Mouse (Mus musculus): Measurements from ENCODE around the gene Ccdc103. TPM values are rescaled to one million over a fixed set of nuclear protein-coding genes. Genes with fewer than 3 reads are reported as not detected.

Ccdc103 gene
- polyA plus RNA-seq, 1 experiment = not detected

DNA sequence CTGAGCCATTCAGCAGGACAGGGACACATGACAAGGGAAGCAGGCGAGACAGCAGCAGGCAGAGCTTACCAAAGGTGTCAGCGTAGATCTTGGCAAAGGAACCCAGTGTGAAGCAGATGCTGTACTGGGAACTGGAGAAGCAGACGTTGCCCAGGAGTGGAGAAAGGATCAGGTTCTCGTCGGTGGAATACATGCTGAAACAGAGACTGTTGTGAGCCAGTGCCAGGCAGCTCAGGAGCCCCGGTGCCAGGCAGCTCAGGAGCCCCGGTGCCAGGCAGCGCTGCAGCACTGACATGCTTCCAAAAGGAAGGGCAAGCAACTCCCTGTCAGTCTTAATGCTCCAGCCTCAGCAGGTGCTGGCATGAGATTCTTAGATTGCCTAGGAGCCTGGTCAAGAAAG lies 21.1 kb upstream of the Ccdc103 start:
- WGBS = 94% methylated on average over 8 of the region's 8 CpGs
- no peak for TF ChIP-seq POLR2A (IDR thresholded peaks at IDR 0.05; ENCODE audit: low read depth, low read length)
- no peak for TF ChIP-seq CTCF (IDR thresholded peaks at IDR 0.05; ENCODE audit: extremely low read depth, insufficient read depth, insufficient read length, insufficient replicate concordance)
- Histone ChIP-seq H3K27ac (ENCODE audit: insufficient read depth, low read length) (no peak overlapping the region), H3K27me3 (ENCODE audit: control insufficient read depth, insufficient read depth, low read length) (no peaks in the 10 kb centered on the region), H3K4me1 (ENCODE audit: control insufficient read depth, insufficient read depth, insufficient read length) (no peaks in the 10 kb centered on the region), H3K4me3 (ENCODE audit: extremely low read depth, insufficient read depth, insufficient read length) (no peak overlapping the region), H3K36me3 (ENCODE audit: control insufficient read depth, insufficient read depth, low read length) (peaks cover 27% of the 10 kb centered on the region)
- no peak for DNase-seq (ENCODE audit: low read depth in 1 of 2, low spot score in 2 of 2)

DNA sequence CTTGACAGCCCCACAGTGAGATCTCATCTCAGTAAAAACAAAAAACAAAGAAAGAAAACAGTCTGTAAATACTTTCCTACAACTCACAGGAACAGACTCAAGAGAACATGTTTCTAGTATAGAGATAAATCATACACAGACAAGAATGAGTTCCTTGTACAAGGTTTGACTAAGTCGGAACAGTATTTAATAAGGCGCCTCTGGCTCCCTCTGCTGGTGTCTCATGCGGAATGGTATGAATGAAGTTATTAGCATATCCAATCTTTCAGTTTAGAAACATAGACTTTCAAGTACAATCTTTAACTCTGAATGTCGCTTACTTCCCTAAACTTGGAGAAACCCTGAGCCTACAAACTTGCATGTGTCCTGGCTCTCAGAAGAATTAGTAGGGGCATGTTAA lies 16.7 kb upstream of the Ccdc103 start:
- TF ChIP-seq CTCF (IDR thresholded peaks at IDR 0.05; ENCODE audit: extremely low read depth, insufficient read depth, insufficient read length, insufficient replicate concordance) (no peak), POLR2A (IDR thresholded peaks at IDR 0.05; ENCODE audit: low read depth, low read length) (no peak)
- no peak overlapping the region for H3K4me3 ChIP-seq (ENCODE audit: extremely low read depth, insufficient read depth, insufficient read length)
- WGBS = 24% methylated on average over 4 of the region's 4 CpGs
- no peaks in the 10 kb centered on the region for H3K27me3 ChIP-seq (ENCODE audit: control insufficient read depth, insufficient read depth, low read length)
- H3K36me3 ChIP-seq (ENCODE audit: control insufficient read depth, insufficient read depth, low read length) = peaks cover 39% of the 10 kb centered on the region
- no peak overlapping the region for H3K27ac ChIP-seq (ENCODE audit: insufficient read depth, low read length)
- H3K4me1 ChIP-seq (ENCODE audit: control insufficient read depth, insufficient read depth, insufficient read length) = no peaks in the 10 kb centered on the region
- DNase-seq (ENCODE audit: low read depth in 1 of 2, low spot score in 2 of 2) = peak in 1 of 2 experiments; percentile 33

DNA sequence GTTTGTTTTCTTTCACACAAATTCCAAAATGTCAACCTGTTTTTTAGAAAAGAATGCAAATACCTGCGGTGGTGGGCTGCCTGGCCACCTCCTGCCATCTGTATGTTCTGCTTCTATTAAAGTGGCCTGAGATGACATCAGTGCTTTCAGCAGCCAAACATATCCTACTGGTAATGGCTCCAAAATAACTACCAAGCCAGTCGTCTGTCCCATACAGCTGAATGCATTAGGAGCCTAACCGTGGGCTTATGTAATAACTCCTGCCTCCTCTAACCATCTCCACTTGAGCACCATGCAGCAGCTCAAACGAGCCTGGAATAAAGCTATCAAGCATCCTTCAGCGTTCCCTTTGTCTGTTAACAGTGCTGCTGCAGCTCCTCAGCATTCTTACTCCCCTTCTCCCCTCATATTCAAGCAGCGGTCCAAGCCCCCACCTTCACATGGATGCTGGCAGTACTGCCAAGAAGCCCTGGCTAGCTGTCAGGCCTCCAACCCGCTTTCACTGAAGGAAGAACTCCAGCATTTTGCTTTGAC lies 6.1 kb upstream of the Ccdc103 start:
- TF ChIP-seq POLR2A (IDR thresholded peaks at IDR 0.05; ENCODE audit: low read depth, low read length) (no peak), CTCF (IDR thresholded peaks at IDR 0.05; ENCODE audit: extremely low read depth, insufficient read depth, insufficient read length, insufficient replicate concordance) (no peak)
- H3K4me3 ChIP-seq (ENCODE audit: extremely low read depth, insufficient read depth, insufficient read length) = no peak overlapping the region
- 94% methylated on average over 7 of the region's 7 CpGs for WGBS
- peaks cover 22% of the 10 kb centered on the region for H3K36me3 ChIP-seq (ENCODE audit: control insufficient read depth, insufficient read depth, low read length)
- no peak for DNase-seq (ENCODE audit: low read depth in 1 of 2, low spot score in 2 of 2)
- H3K27me3 ChIP-seq (ENCODE audit: control insufficient read depth, insufficient read depth, low read length) = no peaks in the 10 kb centered on the region
- no peaks in the 10 kb centered on the region; the same call in 1 of the 2 replicates for H3K4me1 ChIP-seq (ENCODE audit: control insufficient read depth, insufficient read depth, insufficient read length)
- no peak overlapping the region for H3K27ac ChIP-seq (ENCODE audit: insufficient read depth, low read length)

DNA sequence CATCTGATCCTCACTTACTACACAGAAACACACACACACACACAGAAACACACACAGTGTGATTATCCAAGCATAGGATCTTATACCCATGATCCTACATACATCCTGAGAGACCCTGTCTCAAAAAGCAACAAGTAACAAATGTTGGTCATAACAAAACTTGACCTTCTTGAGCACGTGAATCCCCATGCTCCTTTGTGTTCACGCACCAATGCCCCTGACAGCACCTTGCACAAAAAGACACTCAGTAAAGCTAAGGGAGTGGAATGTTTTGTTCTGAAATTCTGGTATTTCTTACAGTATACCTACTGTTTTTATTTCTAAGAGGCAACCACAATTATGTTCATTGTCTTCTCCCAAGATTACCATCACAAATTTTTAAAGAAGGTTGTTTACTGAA lies 1.4 kb upstream of the Ccdc103 start:
- WGBS = 71% methylated on average over 2 of the region's 2 CpGs
- TF ChIP-seq CTCF (IDR thresholded peaks at IDR 0.05; ENCODE audit: extremely low read depth, insufficient read depth, insufficient read length, insufficient replicate concordance) = no peak
- no peak for TF ChIP-seq POLR2A (IDR thresholded peaks at IDR 0.05; ENCODE audit: low read depth, low read length)

DNA sequence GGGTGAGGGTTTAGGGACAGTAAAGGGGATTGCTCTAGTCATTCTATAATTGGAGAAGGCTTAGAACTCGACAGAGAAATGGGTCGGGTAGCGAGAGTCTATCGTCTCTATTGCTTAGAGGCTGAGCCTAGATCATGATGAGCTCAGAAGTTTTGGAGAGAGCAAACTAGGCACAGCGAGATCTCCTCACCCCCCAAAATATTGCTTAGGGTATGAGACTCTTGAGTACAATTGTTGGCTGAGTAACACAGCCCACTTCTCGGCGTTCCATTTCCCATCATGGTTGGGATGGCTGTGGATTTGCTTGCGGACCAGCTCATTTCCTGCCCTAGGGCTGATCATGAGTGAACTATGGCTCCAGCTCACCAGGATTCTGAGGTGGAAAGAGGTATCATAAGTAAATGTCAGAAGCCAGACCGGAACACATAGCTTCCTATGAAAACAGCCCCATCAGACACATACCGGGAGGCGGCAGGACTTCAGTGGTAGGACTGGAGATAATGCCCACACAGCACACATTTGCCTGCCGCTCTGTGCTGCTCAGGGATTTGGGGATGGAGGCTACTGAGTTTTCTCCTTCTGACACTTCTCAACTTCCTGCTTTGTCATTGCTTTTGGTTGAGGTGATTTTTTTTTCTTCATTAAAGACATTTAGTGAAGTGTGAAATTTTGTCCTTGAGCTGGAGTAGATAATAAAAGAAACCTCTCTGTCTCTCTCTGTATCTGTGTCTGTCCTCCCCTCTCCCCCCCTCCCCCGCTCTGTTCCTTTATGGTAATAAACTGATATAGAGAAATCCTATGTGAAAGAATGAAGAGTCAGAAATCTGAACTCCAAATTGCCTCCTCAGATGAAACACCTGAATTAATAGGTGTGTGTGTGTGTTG lies 552 bp downstream of the Ccdc103 start:
- TF ChIP-seq CTCF (IDR thresholded peaks at IDR 0.05; ENCODE audit: extremely low read depth, insufficient read depth, insufficient read length, insufficient replicate concordance) (no peak), POLR2A (IDR thresholded peaks at IDR 0.05; ENCODE audit: low read depth, low read length) (no peak)
- DNase-seq (ENCODE audit: low read depth in 1 of 2, low spot score in 2 of 2) = no peak
- peaks cover 2% of the 10 kb centered on the region; the same call in 1 of the 2 replicates for H3K36me3 ChIP-seq (ENCODE audit: control insufficient read depth, insufficient read depth, low read length)
- peak overlapping the region; percentile 71 for H3K4me3 ChIP-seq (ENCODE audit: extremely low read depth, insufficient read depth, insufficient read length)
- H3K4me1 ChIP-seq (ENCODE audit: control insufficient read depth, insufficient read depth, insufficient read length) = no peaks in the 10 kb centered on the region; the same call in 1 of the 2 replicates
- 17% methylated on average over 13 of the region's 13 CpGs for WGBS
- H3K27me3 ChIP-seq (ENCODE audit: control insufficient read depth, insufficient read depth, low read length) = no peaks in the 10 kb centered on the region
- H3K27ac ChIP-seq (ENCODE audit: insufficient read depth, low read length) = no peak overlapping the region

More for the DNA sequence above, 1.4 kb upstream of the Ccdc103 start:
- Histone ChIP-seq H3K4me3 (ENCODE audit: extremely low read depth, insufficient read depth, insufficient read length) (no peak overlapping the region), H3K36me3 (ENCODE audit: control insufficient read depth, insufficient read depth, low read length) (peaks cover 8% of the 10 kb centered on the region; the same call in 1 of the 2 replicates), H3K27ac (ENCODE audit: insufficient read depth, low read length) (no peak overlapping the region), H3K27me3 (ENCODE audit: control insufficient read depth, insufficient read depth, low read length) (no peaks in the 10 kb centered on the region), H3K4me1 (ENCODE audit: control insufficient read depth, insufficient read depth, insufficient read length) (no peaks in the 10 kb centered on the region; the same call in 1 of the 2 replicates)
- DNase-seq (ENCODE audit: low read depth in 1 of 2, low spot score in 2 of 2) = no peak

DNA sequence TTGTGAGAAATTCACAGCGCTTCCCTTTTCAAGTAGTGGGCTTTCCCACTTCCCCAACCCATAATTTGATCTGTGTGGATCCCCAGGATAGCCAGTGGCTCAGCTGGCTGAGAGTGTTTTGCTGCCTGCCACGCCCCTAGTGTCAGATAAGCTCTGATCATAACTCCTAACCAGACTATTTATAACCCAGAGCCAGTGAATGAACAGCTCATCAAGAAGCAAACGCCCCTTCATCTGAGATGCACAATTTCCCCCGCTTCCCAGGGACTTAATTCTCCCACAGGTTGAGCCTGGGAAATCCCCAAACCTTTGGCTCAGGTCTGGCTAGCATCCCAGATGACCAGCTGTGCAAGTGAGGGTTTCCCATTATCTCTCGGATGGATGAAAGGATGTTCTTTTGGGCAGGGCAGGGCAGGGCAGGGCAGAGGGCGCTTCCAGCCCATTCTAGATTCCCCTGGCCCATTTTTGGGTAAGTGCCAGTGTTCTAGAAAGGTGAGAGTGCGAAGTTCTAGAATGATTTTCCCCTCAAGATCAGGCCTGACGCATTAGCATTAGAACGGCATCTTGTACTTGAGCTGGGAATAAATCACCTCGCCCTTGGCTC lies 3.7 kb downstream of the Ccdc103 start, which contains the start of gene Fam187a:
Fam187a (plus strand) TSS at position 554 of the 604 bp plus-strand sequence.
- WGBS = 70% methylated on average over 10 of the region's 10 CpGs
- no peak within 1 kb of the TSS for H3K4me3 ChIP-seq (ENCODE audit: extremely low read depth, insufficient read depth, insufficient read length)
- H3K27ac ChIP-seq (ENCODE audit: insufficient read depth, low read length) = no peak within 1 kb of the TSS
- no peaks in the 10 kb centered on the region for H3K36me3 ChIP-seq (ENCODE audit: control insufficient read depth, insufficient read depth, low read length)
- H3K27me3 ChIP-seq (ENCODE audit: control insufficient read depth, insufficient read depth, low read length) = no peaks in the 10 kb centered on the region
- DNase-seq (ENCODE audit: low read depth in 1 of 2, low spot score in 2 of 2) = no peak
- no peak for TF ChIP-seq CTCF (IDR thresholded peaks at IDR 0.05; ENCODE audit: extremely low read depth, insufficient read depth, insufficient read length, insufficient replicate concordance)
- TF ChIP-seq POLR2A (IDR thresholded peaks at IDR 0.05; ENCODE audit: low read depth, low read length) = no peak
- no peaks in the 10 kb centered on the region; the same call in 1 of the 2 replicates for H3K4me1 ChIP-seq (ENCODE audit: control insufficient read depth, insufficient read depth, insufficient read length)
